Mouse (Mus musculus) neural tube, embryonic 14.5 days (tissue): ENCODE results near the gene Onecut3. TPM values are rescaled to one million over a fixed set of nuclear protein-coding genes. Genes with fewer than 3 reads are reported as not detected.
A peak's percentile ranks its signal among the peaks of the same experiment; 100 is the strongest.

Experiments
- ATAC-seq: fragments of 200-750 bp; cut with Nextera tagmentation; 2 replicates; pipeline ENCODE4 v1.8.0; 2017; ENCODE audit warnings: low read depth, mild to moderate bottlenecking, moderate TSS enrichment, moderate library complexity
- H3K27ac ChIP-seq: fragments of 300-500 bp; sonication (generic); 2 replicates; pipeline ENCODE4 v1.5.1; 2014; ENCODE audit warnings: low read depth, mild to moderate bottlenecking, control low read depth, low read length, moderate library complexity, mixed read lengths
- H3K27me3 ChIP-seq: fragments of 300-500 bp; sonication (generic); 2 replicates; pipeline ENCODE4 v1.6.1; 2014; ENCODE audit warnings: low read length; ENCODE audit not compliant: control insufficient read depth, insufficient read depth
- H3K36me3 ChIP-seq: fragments of 300-500 bp; sonication (generic); 2 replicates; pipeline ENCODE4 v1.6.1; 2014; ENCODE audit warnings: low read length, mixed read lengths; ENCODE audit not compliant: control insufficient read depth, insufficient read depth
- H3K4me1 ChIP-seq: fragments of 300-500 bp; sonication (generic); 2 replicates; pipeline ENCODE4 v1.6.1; 2014; ENCODE audit warnings: low read length; ENCODE audit not compliant: control insufficient read depth, insufficient read depth
- H3K4me2 ChIP-seq: fragments of 300-500 bp; sonication (generic); 2 replicates; pipeline ENCODE4 v1.6.1; 2014; ENCODE audit warnings: mild to moderate bottlenecking, low read depth, low read length, control low read depth
- H3K4me3 ChIP-seq: fragments of 300-500 bp; sonication (generic); 2 replicates; pipeline ENCODE4 v1.5.1; 2014; ENCODE audit warnings: low read depth, low read length, control low read depth, mixed read lengths
- H3K9ac ChIP-seq: fragments of 300-500 bp; sonication (generic); replicated peaks from 2 replicates; pipeline ENCODE4 v1.6.1; 2014; ENCODE audit warnings: low read depth, mild to moderate bottlenecking, control low read depth, low read length, mixed read lengths
- H3K9me3 ChIP-seq: fragments of 300-500 bp; sonication (generic); 2 replicates; pipeline ENCODE4 v1.6.1; 2016; ENCODE audit warnings: low read length; ENCODE audit not compliant: control insufficient read depth
- WGBS: fragments of 180-500 bp; shearing (Covaris S2); extraction: QIAGEN DNeasy Blood & Tissue Kit; methylation state at CpG from one replicate; pipeline ENCODE4 v1.1.7; 2014; 5-methylcytosine and 5-hydroxymethylcytosine counted together
- polyA plus RNA-seq: library from polyadenylated mRNA; unstranded; fragments of >200 nt; fragmentation: Nextera tagmentation; extraction: Ambion mirVana; gene quantifications from 2 replicates; pipeline ENCODE4 v1.2.1, GENCODE M21; 2014

Gene Onecut3
- polyA plus RNA-seq, 1 experiment from 2014 or later, result 1.5 TPM

- Histone ChIP-seq H3K27ac (no peak overlapping the region), H3K27me3 (peaks cover 7% of the 10 kb centered on the region), H3K9me3 (no peaks in the 10 kb centered on the region), H3K36me3 (no peaks in the 10 kb centered on the region), H3K9ac (0 out of 2 replicates have a peak overlapping the region, but pooled peaks have one; percentile 11), H3K4me1 (no peaks in the 10 kb centered on the region), H3K4me3 (no peak overlapping the region), H3K4me2 (peak overlapping the region; percentile 23; the same call in 1 of the 2 replicates)
- WGBS, result 8% methylated on average over 19 of the region's 19 CpGs
- no peak for ATAC-seq
Measured at GRCm38 (mm10) chr10:80513739-80514138, 19.1 kb downstream of the Onecut3 start.

DNA sequence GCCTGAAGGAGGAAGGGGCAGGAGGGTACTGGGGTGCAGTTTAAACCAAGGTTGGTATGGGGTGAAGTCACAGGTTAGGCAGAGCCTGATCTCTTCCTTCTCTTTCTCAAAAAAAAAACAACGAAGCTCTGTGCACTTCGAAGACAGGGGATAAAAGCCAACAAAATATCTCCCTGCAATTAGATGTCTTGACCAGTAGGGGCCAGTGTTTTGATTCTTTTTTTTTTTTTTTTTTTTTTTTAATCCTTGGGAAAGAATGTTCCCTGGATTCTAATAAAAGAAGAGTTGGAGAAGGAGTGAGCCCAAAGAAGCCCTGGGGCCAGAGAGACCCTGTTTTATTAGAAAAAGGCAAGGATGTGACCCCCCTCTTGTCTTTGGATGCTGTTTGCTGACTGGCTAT lies 24.7 kb downstream of the Onecut3 start:
- ATAC-seq, result no peak
- WGBS, result 80% methylated on average over 2 of the region's 2 CpGs
- no peak overlapping the region for H3K4me3 ChIP-seq
- H3K9me3 ChIP-seq, result no peaks in the 10 kb centered on the region
- no peak overlapping the region for H3K9ac ChIP-seq
- no peaks in the 10 kb centered on the region for H3K4me1 ChIP-seq
- peaks cover 4% of the 10 kb centered on the region for H3K27me3 ChIP-seq
- no peaks in the 10 kb centered on the region for H3K36me3 ChIP-seq
- H3K4me2 ChIP-seq, result no peak overlapping the region
- no peak overlapping the region for H3K27ac ChIP-seq

- 92% methylated on average over 7 of the region's 7 CpGs for WGBS
- no peaks in the 10 kb centered on the region for H3K27me3 ChIP-seq
- H3K9me3 ChIP-seq, result no peaks in the 10 kb centered on the region
- H3K4me1 ChIP-seq, result no peaks in the 10 kb centered on the region
- no peak overlapping the region for H3K4me3 ChIP-seq
- no peak for ATAC-seq
- H3K27ac ChIP-seq, result no peak overlapping the region
- H3K4me2 ChIP-seq, result no peak overlapping the region
- H3K9ac ChIP-seq, result no peak overlapping the region
- H3K36me3 ChIP-seq, result no peaks in the 10 kb centered on the region
Measured at GRCm38 (mm10) chr10:80523299-80523698, 28.7 kb downstream of the Onecut3 start.

- WGBS, result 20% methylated on average over 9 of the region's 9 CpGs
- Histone ChIP-seq H3K9me3 (no peaks in the 10 kb centered on the region), H3K27ac (no peak overlapping the region), H3K4me2 (no peak overlapping the region; the same call in 1 of the 2 replicates), H3K9ac (no peak overlapping the region), H3K27me3 (no peaks in the 10 kb centered on the region), H3K4me3 (no peak overlapping the region), H3K4me1 (no peaks in the 10 kb centered on the region), H3K36me3 (no peaks in the 10 kb centered on the region)
- peak; percentile 82 for ATAC-seq
Measured at GRCm38 (mm10) chr10:80526172-80526571, 31.5 kb downstream of the Onecut3 start.

- ATAC-seq, result no peak
- peaks cover 5% of the 10 kb centered on the region for H3K27me3 ChIP-seq
- H3K36me3 ChIP-seq, result no peaks in the 10 kb centered on the region
- no peak overlapping the region for H3K4me3 ChIP-seq
- no peaks in the 10 kb centered on the region for H3K9me3 ChIP-seq
- no peak overlapping the region for H3K4me2 ChIP-seq
- no peak overlapping the region for H3K27ac ChIP-seq
- H3K9ac ChIP-seq, result no peak overlapping the region
- H3K4me1 ChIP-seq, result no peaks in the 10 kb centered on the region
- 92% methylated on average over 11 of the region's 11 CpGs for WGBS
Measured at GRCm38 (mm10) chr10:80532783-80533182, 38.1 kb downstream of the Onecut3 start.

DNA sequence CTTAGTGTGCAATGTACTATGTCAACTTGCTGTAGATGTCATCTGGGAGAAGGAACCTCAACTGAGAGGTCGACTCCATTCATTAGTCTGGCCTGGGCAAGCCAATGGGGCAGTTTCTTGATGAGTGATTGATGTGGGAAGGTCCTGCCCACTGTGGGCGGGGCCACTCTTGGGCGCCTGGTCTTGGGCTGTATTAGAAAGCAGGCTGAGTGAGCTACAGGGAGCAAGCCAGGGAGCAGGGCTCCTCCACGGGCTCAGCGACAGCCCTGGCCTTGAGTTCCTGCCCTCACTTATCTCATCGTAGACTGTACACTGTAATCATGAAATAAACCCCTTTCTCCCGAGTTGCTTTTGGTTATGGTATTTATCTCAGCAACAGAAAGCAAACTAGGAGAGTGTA lies 39.1 kb downstream of the Onecut3 start:
- no peaks in the 10 kb centered on the region for H3K4me1 ChIP-seq
- H3K4me3 ChIP-seq, result no peak overlapping the region
- H3K4me2 ChIP-seq, result no peak overlapping the region
- no peak; the same call in 1 of the 2 replicates for ATAC-seq
- H3K27me3 ChIP-seq, result peaks cover 9% of the 10 kb centered on the region
- 19% methylated on average over 7 of the region's 7 CpGs for WGBS
- no peak overlapping the region for H3K27ac ChIP-seq
- H3K36me3 ChIP-seq, result no peaks in the 10 kb centered on the region
- H3K9ac ChIP-seq, result no peak overlapping the region
- no peaks in the 10 kb centered on the region for H3K9me3 ChIP-seq

DNA sequence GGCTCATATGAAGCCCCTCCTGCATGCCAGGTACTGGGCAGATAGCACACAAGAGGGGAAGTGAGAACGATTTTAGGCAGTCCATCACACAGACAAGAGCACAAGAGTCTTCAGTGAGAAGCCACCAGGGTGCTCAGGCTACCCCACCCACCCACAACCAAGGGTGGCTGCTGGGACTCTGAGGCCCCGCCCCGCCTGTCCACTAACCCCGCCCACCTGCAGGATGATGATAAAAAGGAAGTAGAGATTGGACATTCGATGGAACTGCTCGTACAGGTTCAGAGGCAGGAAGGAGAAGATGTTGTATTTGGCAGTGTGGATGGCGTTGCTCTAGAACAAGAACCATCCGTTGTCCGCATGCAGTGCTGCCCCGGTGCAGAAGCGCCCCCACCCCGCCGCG lies 40.4 kb downstream of the Onecut3 start:
- 12% methylated on average over 14 of the region's 14 CpGs for WGBS
- no peak overlapping the region for H3K4me2 ChIP-seq
- H3K4me3 ChIP-seq, result no peak overlapping the region
- ATAC-seq, result no peak
- H3K27ac ChIP-seq, result no peak overlapping the region
- no peak overlapping the region for H3K9ac ChIP-seq
- H3K27me3 ChIP-seq, result peaks cover 12% of the 10 kb centered on the region
- no peaks in the 10 kb centered on the region for H3K4me1 ChIP-seq
- H3K36me3 ChIP-seq, result no peaks in the 10 kb centered on the region
- H3K9me3 ChIP-seq, result no peaks in the 10 kb centered on the region

DNA sequence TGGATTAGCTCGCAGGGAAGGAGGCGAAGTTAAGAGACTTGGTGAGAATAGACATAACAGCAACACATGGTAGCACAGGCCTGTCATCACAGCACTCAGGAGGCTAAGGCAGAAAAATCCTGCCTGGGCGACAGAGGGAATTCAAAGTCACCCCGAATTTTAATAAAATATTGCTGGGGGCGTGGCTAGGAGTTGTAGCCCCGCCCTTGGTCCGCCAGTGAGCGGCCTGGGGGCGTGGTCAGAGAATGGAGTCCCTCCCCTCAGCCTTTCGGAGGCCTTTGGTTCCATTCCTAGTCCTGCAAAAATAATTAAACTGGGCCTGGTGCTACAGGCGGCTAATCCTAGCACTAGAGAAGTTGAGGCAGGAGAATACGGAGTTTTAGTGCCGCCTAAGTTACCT lies 41.1 kb downstream of the Onecut3 start:
- no peak overlapping the region for H3K4me2 ChIP-seq
- ATAC-seq, result no peak
- no peaks in the 10 kb centered on the region for H3K4me1 ChIP-seq
- H3K27ac ChIP-seq, result no peak overlapping the region
- H3K27me3 ChIP-seq, result peaks cover 12% of the 10 kb centered on the region
- 9% methylated on average over 13 of the region's 13 CpGs for WGBS
- H3K9ac ChIP-seq, result no peak overlapping the region
- H3K9me3 ChIP-seq, result no peaks in the 10 kb centered on the region
- no peak overlapping the region for H3K4me3 ChIP-seq
- H3K36me3 ChIP-seq, result no peaks in the 10 kb centered on the region

- no peak for ATAC-seq
- Histone ChIP-seq H3K9me3 (no peaks in the 10 kb centered on the region), H3K4me3 (no peak overlapping the region), H3K4me1 (no peaks in the 10 kb centered on the region), H3K4me2 (no peak overlapping the region), H3K9ac (no peak overlapping the region), H3K27me3 (peaks cover 12% of the 10 kb centered on the region), H3K36me3 (peaks cover 18% of the 10 kb centered on the region), H3K27ac (no peak overlapping the region)
- 60% methylated on average over 5 of the region's 5 CpGs for WGBS
Measured at GRCm38 (mm10) chr10:80538180-80538579, 43.5 kb downstream of the Onecut3 start.
